Mouse (Mus musculus): Measurements from ENCODE around the gene Brinp2. TPM values are rescaled to one million over a fixed set of nuclear protein-coding genes. Genes with fewer than 3 reads are reported as not detected.

Gene Brinp2
- total and polyA plus RNA-seq, 3 experiments = 0.11 TPM; not detected in 2

DNA sequence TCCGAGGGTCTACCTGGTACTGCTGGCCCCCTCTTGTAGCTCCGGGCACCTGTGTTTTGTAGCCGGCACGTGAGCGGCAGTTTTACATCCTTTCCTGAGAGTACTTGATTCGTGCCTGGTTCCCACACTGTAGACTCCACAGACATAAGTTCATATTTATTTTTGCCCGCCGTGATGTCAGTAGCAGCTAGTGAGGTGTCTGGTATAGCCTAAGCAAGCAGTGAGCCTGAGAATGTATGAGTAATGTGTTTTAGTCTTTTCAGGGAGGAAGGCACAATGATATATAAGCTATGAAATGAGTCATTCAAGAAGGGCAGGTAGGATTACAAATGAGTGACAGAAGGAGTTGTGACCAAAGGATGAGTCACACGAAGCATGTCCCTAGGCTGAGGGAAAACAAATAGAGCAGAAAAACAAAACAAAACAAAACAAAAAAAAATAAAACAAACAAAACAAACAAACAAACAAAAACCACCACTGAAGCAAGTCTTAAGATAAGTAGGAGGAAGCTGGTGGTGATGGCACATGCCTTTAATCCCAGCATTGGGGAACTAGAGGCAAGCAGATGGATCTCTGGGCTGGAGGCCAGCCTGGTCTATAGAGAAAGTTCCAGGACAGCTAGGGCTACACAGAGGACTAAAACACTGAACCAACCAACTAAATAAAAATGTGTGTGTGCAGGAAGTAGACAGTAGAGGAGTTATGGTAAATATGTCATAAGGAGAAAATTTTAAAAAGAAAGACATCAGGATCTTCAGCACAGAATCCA is 100.0 kb downstream of the Brinp2 start:
- DNase-seq (ENCODE audit: low spot score) = no peak
- Histone ChIP-seq H3K36me3 (replicated peaks) (no peaks in the 10 kb centered on the region), H3K4me3 (ENCODE audit: low read depth, low read length) (no peak overlapping the region), H3K4me1 (ENCODE audit: insufficient read depth, low read depth, low read length) (no peaks in the 10 kb centered on the region), H3K27me3 (ENCODE audit: insufficient read depth, low read length) (no peaks in the 10 kb centered on the region), H3K9me3 (replicated peaks) (peaks cover 52% of the 10 kb centered on the region)
- ATAC-seq (ENCODE audit: extremely low read depth, insufficient number of reproducible peaks, low FRiP score, poor library complexity, severe bottlenecking) = no peak
- TF ChIP-seq CTCF (IDR thresholded peaks at IDR 0.05; ENCODE audit: low read depth, low read length) (no peak), POLR2AphosphoS5 (IDR thresholded peaks at IDR 0.05; ENCODE audit: insufficient replicate concordance, low read depth, low read length) (no peak), TAL1 (conservative IDR thresholded peaks at IDR 0.05; ENCODE audit: low read depth, low read length) (no peak)

DNA sequence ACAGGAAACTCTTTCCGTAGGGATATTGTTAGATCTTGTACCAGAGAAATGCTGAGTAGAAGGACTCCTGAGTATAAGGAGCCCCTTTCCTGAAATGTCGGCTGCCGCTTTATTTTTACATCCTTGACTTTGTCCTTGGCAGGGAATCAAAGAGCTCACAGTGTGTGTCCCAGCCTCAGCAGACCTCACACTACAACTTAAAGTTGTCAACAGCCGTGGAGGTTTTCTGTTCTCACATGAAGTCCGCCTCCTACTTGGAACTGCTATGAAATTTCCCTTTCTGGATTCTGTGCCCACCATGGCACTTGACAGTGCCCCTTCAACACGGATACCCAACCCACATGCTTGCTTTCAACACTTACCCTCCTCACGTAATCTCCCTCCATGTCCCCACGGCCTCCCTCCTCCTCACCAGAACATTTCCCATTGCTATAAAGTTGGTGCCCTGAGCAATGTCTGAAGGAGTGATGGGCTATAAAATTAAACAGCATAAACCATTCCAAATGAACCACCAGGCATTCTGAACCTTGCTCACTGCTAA is 103.4 kb downstream of the Brinp2 start:
- ATAC-seq (ENCODE audit: extremely low read depth, insufficient number of reproducible peaks, low FRiP score, poor library complexity, severe bottlenecking) (no peak), DNase-seq (ENCODE audit: low spot score) (no peak)
- no peak for TF ChIP-seq CTCF (IDR thresholded peaks at IDR 0.05; ENCODE audit: low read depth, low read length)
- no peak for TF ChIP-seq GATA2 (IDR thresholded peaks at IDR 0.05; ENCODE audit: borderline replicate concordance, low read depth, low read length)
- no peak for TF ChIP-seq TAL1 (conservative IDR thresholded peaks at IDR 0.05; ENCODE audit: low read depth, low read length)
- no peak for TF ChIP-seq POLR2AphosphoS5 (IDR thresholded peaks at IDR 0.05; ENCODE audit: insufficient replicate concordance, low read depth, low read length)
- no peak for TF ChIP-seq GATA1 (IDR thresholded peaks at IDR 0.05; ENCODE audit: borderline replicate concordance, low read length)
- no peaks in the 10 kb centered on the region for H3K27me3 ChIP-seq (ENCODE audit: insufficient read depth, low read length)
- no peak overlapping the region for H3K4me3 ChIP-seq (ENCODE audit: low read depth, low read length)
- H3K9me3 ChIP-seq (replicated peaks) = peaks cover 38% of the 10 kb centered on the region
- no peaks in the 10 kb centered on the region for H3K36me3 ChIP-seq (replicated peaks)
- H3K4me1 ChIP-seq (ENCODE audit: insufficient read depth, low read depth, low read length) = no peaks in the 10 kb centered on the region

DNA sequence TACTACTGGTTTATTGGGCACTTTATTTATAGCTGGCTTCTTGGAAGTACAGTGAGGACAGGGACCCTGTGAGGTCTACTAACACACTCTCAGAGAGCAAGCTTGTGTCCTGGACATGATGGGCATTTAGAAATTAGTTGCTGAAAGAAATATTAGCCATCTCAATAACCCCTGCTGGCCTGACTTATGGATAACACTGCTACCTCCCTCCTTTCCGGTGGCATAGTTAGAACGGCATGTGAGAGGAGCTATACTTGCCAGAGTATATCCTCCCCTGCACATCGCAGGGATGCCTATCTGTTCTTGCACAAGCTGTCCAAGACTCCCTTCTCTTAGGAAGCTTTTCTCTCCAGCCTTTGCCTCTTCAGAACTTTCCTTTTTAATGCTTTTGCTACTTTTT is 107.9 kb downstream of the Brinp2 start:
- DNase-seq (ENCODE audit: low spot score) (no peak), ATAC-seq (ENCODE audit: extremely low read depth, insufficient number of reproducible peaks, low FRiP score, poor library complexity, severe bottlenecking) (no peak)
- Histone ChIP-seq H3K4me3 (ENCODE audit: low read depth, low read length) (no peak overlapping the region), H3K9me3 (replicated peaks) (peaks cover 50% of the 10 kb centered on the region), H3K4me1 (ENCODE audit: insufficient read depth, low read depth, low read length) (no peaks in the 10 kb centered on the region), H3K27me3 (ENCODE audit: insufficient read depth, low read length) (no peaks in the 10 kb centered on the region), H3K36me3 (replicated peaks) (no peaks in the 10 kb centered on the region)
- no peak for TF ChIP-seq POLR2AphosphoS5 (IDR thresholded peaks at IDR 0.05; ENCODE audit: insufficient replicate concordance, low read depth, low read length)
- no peak for TF ChIP-seq GATA2 (IDR thresholded peaks at IDR 0.05; ENCODE audit: borderline replicate concordance, low read depth, low read length)
- TF ChIP-seq GATA1 (IDR thresholded peaks at IDR 0.05; ENCODE audit: borderline replicate concordance, low read length) = no peak
- no peak for TF ChIP-seq TAL1 (conservative IDR thresholded peaks at IDR 0.05; ENCODE audit: low read depth, low read length)
- TF ChIP-seq CTCF (IDR thresholded peaks at IDR 0.05; ENCODE audit: low read depth, low read length) = no peak

DNA sequence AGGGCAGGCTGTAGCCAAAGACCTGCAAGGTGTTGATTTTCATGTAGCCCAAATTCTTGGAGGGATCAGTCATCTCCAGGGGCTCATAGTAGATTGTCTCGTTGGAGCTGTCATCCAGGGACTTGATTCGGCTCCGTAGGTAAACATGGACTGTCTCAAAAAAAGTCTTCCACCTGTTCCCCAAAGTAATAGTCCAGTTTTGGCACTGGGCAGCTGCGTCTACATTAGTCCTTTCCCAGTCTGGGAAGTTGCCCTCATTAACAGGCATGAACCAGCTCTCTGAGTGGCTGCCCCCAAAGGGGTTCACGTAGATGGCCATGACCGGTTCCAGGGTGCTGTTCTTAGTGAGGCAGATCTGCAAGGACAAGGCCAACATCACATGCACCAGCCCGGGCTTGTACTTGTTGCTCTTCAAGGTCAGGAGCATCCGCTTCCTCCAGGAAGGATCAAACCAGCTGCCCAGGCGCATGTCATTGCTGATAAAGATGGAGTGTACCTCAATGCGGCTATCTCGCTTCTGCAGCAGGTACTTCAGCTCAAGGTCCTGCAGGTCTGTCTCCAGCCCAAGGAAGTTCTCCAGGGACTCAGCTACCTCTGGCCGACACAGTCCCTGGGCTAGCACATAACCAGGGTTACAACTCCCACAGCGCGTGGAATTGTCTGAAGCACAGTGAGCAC is 109.5 kb downstream of the Brinp2 start:
- ATAC-seq (ENCODE audit: extremely low read depth, insufficient number of reproducible peaks, low FRiP score, poor library complexity, severe bottlenecking) (no peak), DNase-seq (ENCODE audit: low spot score) (no peak)
- no peaks in the 10 kb centered on the region for H3K27me3 ChIP-seq (ENCODE audit: insufficient read depth, low read length)
- H3K9me3 ChIP-seq (replicated peaks) = peaks cover 47% of the 10 kb centered on the region
- no peak overlapping the region for H3K4me3 ChIP-seq (ENCODE audit: low read depth, low read length)
- no peaks in the 10 kb centered on the region for H3K36me3 ChIP-seq (replicated peaks)
- TF ChIP-seq GATA1 (IDR thresholded peaks at IDR 0.05; ENCODE audit: borderline replicate concordance, low read length) (no peak), CTCF (IDR thresholded peaks at IDR 0.05; ENCODE audit: low read depth, low read length) (no peak), POLR2AphosphoS5 (IDR thresholded peaks at IDR 0.05; ENCODE audit: insufficient replicate concordance, low read depth, low read length) (no peak), GATA2 (IDR thresholded peaks at IDR 0.05; ENCODE audit: borderline replicate concordance, low read depth, low read length) (no peak), TAL1 (conservative IDR thresholded peaks at IDR 0.05; ENCODE audit: low read depth, low read length) (no peak)
- no peaks in the 10 kb centered on the region for H3K4me1 ChIP-seq (ENCODE audit: insufficient read depth, low read depth, low read length)

DNA sequence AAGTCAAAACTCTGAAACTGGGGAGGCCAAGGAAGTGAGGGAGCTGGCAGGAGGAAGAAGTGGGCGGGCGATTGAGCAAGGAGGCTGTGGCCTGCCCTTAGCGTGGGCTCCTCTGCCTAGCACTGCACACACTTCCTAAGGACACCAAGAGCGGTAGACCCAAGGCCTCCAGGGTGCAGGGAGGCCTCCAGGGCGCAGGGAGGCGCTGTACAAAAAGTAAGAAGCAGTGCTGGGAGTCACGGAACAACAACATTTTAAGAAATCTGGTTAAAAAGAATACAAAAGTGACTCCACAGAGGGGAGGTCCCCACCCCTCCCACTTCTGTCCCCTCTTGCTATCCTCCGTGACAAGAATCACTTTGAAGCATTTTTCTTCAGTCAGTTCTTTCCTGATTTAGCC is 110.6 kb downstream of the Brinp2 start:
- Histone ChIP-seq H3K4me3 (ENCODE audit: low read depth, low read length) (no peak overlapping the region), H3K4me1 (ENCODE audit: insufficient read depth, low read depth, low read length) (no peaks in the 10 kb centered on the region), H3K27me3 (ENCODE audit: insufficient read depth, low read length) (no peaks in the 10 kb centered on the region), H3K9me3 (replicated peaks) (peaks cover 44% of the 10 kb centered on the region), H3K36me3 (replicated peaks) (no peaks in the 10 kb centered on the region)
- DNase-seq (ENCODE audit: low spot score) (no peak), ATAC-seq (ENCODE audit: extremely low read depth, insufficient number of reproducible peaks, low FRiP score, poor library complexity, severe bottlenecking) (no peak)
- no peak for TF ChIP-seq GATA2 (IDR thresholded peaks at IDR 0.05; ENCODE audit: borderline replicate concordance, low read depth, low read length)
- no peak for TF ChIP-seq CTCF (IDR thresholded peaks at IDR 0.05; ENCODE audit: low read depth, low read length)
- no peak for TF ChIP-seq POLR2AphosphoS5 (IDR thresholded peaks at IDR 0.05; ENCODE audit: insufficient replicate concordance, low read depth, low read length)
- no peak for TF ChIP-seq GATA1 (IDR thresholded peaks at IDR 0.05; ENCODE audit: borderline replicate concordance, low read length)
- no peak for TF ChIP-seq TAL1 (conservative IDR thresholded peaks at IDR 0.05; ENCODE audit: low read depth, low read length)

DNA sequence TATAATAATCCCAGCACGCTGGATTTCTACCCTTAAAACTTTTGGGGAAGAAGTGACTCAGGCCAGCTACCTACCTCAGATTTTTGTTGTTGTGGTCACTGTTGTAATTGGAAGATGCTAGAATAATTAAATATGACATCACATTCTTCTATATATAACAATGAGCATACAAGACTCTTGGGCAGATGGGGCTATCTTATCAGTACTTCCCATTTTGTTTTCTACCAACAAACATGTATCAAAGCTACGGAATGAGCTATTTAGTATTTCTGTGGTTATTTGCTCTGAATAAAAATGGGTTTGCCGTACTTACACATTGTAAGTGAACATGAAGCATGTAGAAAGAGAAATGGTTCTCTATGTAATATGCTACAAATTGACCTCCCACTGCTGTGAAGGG is 112.1 kb downstream of the Brinp2 start:
- Histone ChIP-seq H3K27me3 (ENCODE audit: insufficient read depth, low read length) (no peaks in the 10 kb centered on the region), H3K4me3 (ENCODE audit: low read depth, low read length) (no peak overlapping the region), H3K9me3 (replicated peaks) (peaks cover 45% of the 10 kb centered on the region), H3K4me1 (ENCODE audit: insufficient read depth, low read depth, low read length) (no peaks in the 10 kb centered on the region), H3K36me3 (replicated peaks) (no peaks in the 10 kb centered on the region)
- ATAC-seq (ENCODE audit: extremely low read depth, insufficient number of reproducible peaks, low FRiP score, poor library complexity, severe bottlenecking) (no peak), DNase-seq (ENCODE audit: low spot score) (no peak)
- no peak for TF ChIP-seq GATA1 (IDR thresholded peaks at IDR 0.05; ENCODE audit: borderline replicate concordance, low read length)
- no peak for TF ChIP-seq TAL1 (conservative IDR thresholded peaks at IDR 0.05; ENCODE audit: low read depth, low read length)
- TF ChIP-seq GATA2 (IDR thresholded peaks at IDR 0.05; ENCODE audit: borderline replicate concordance, low read depth, low read length) = no peak
- no peak for TF ChIP-seq CTCF (IDR thresholded peaks at IDR 0.05; ENCODE audit: low read depth, low read length)
- no peak for TF ChIP-seq POLR2AphosphoS5 (IDR thresholded peaks at IDR 0.05; ENCODE audit: insufficient replicate concordance, low read depth, low read length)

All from G1E (cell line).